Mouse (Mus musculus) CH12.LX (cell line): ENCODE data around the gene Agap1.

Experiments used
- CTCF ChIP-seq, 2 experiments: IDR thresholded peaks in 1 of 2; conservative IDR thresholded peaks in 1 of 2; 2 replicates each; pipeline ENCODE4 v1.5.1; 2011 to 2012; ENCODE audit warnings: low read depth in 2 of 2, low read length in 2 of 2, improper control_type of control experiment in 1 of 2, inconsistent platforms in 1 of 2, mild to moderate bottlenecking in 1 of 2, moderate library complexity in 1 of 2
- PAX5 ChIP-seq: IDR thresholded peaks from 2 replicates; pipeline ENCODE4 v1.6.1; 2012; ENCODE audit warnings: low read length, inconsistent platforms, mixed read lengths
- POLR2A ChIP-seq: IDR thresholded peaks from 2 replicates; pipeline ENCODE4 v1.6.1; 2011; ENCODE audit warnings: low read depth, mild to moderate bottlenecking, improper control_type of control experiment, low read length
- ZMIZ1 ChIP-seq: IDR thresholded peaks from 2 replicates; pipeline ENCODE4 v1.6.1; 2012; ENCODE audit warnings: low read depth, mild to moderate bottlenecking, inconsistent platforms, low read length, improper control_type of control experiment

- no peak for TF ChIP-seq CTCF (conservative IDR thresholded peaks at IDR 0.05 in 1 of 2, IDR thresholded peaks at IDR 0.05 in 1 of 2; ENCODE audit: low read depth in 2 of 2, low read length in 2 of 2)
- TF ChIP-seq PAX5: no peak
- no peak for TF ChIP-seq POLR2A
- no peak for TF ChIP-seq ZMIZ1
These were observed 154.2 kb downstream of the Agap1 start for GRCm38 (mm10) chr1:89608766-89609165.
